Mouse (Mus musculus) olfactory bulb, adult 2 months (tissue): ENCODE measurements around the gene Fads3. TPM values are rescaled to one million over a fixed set of nuclear protein-coding genes. Genes with fewer than 3 reads are reported as not detected.
A peak's percentile ranks its signal among the peaks of the same experiment; 100 is the strongest.

Experiments used
- H3K27ac ChIP-seq: fragments of 200-500 bp; 2 replicates; pipeline ENCODE4 v1.5.1; 2012; ENCODE audit warnings: low read depth, low read length; ENCODE audit not compliant: insufficient read depth
- H3K4me1 ChIP-seq: fragments of 200-500 bp; 2 replicates; pipeline ENCODE4 v1.6.1; 2012; ENCODE audit warnings: low read length; ENCODE audit not compliant: control insufficient read depth, insufficient read depth
- H3K4me3 ChIP-seq: fragments of 200-500 bp; 2 replicates; pipeline ENCODE4 v1.5.1; 2012; ENCODE audit warnings: mild to moderate bottlenecking, low read depth, low read length, moderate library complexity; ENCODE audit not compliant: insufficient read depth
- CTCF ChIP-seq: fragments of 200-500 bp; IDR thresholded peaks from 2 replicates; pipeline ENCODE4 v1.5.1; 2012; ENCODE audit warnings: low read depth, mild to moderate bottlenecking, low read length, moderate library complexity; ENCODE audit not compliant: insufficient read depth
- POLR2A ChIP-seq: fragments of 200-500 bp; IDR thresholded peaks from 2 replicates; pipeline ENCODE4 v1.6.1; 2012; ENCODE audit warnings: mild to moderate bottlenecking, low read depth, low read length, moderate library complexity; ENCODE audit not compliant: insufficient read depth
- WGBS: fragments of 180-500 bp; shearing (Covaris S2); methylation state at CpG from one replicate; pipeline ENCODE4 v1.1.7; 2018; 5-methylcytosine and 5-hydroxymethylcytosine counted together
- polyA plus RNA-seq: library from polyadenylated mRNA; stranded (reverse); fragments of >200 nt; gene quantifications from 2 replicates; pipeline ENCODE4 v1.2.4, GENCODE M21; 2012; ENCODE audit warnings: low replicate concordance; ENCODE audit not compliant: missing spikeins, insufficient read depth, insufficient read length

Gene Fads3
- polyA plus RNA-seq, 1 experiment: not detected

GRCm38 (mm10) chr19:10034785-10035447 is 6.5 kb upstream of the Fads3 start:
- 57% methylated on average over 8 of the region's 8 CpGs for WGBS
- Histone ChIP-seq H3K4me3 (no peak overlapping the region), H3K27ac (no peak overlapping the region), H3K4me1 (peaks cover 7% of the 10 kb centered on the region; the same call in 1 of the 2 replicates)
- TF ChIP-seq CTCF: peak; percentile 54; the same call in 1 of the 2 replicates
- TF ChIP-seq POLR2A: no peak

DNA sequence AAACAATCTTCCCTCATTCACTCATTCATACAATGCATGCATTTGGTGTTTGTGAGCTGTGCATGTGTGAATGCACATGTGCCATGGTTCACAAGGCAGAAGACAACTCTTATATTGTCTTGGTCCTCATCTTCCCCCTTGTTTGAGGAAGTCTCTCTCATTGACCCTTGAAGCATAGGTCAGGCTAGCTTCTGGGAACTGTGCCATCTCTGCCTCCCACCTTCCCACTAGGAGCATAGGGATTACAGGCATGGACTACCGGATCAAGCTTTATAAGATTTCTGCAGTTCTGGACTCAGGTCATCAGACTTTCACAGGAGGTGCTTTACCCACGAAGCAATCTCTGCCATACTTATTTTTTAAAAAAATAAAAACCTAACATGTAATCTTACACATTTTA is 3.8 kb upstream of the Fads3 start:
- Histone ChIP-seq H3K27ac (no peak overlapping the region), H3K4me3 (no peak overlapping the region), H3K4me1 (peaks cover 17% of the 10 kb centered on the region)
- WGBS: 65% methylated on average over 2 of the region's 2 CpGs
- TF ChIP-seq CTCF (no peak), POLR2A (no peak)

GRCm38 (mm10) chr19:10038364-10038763 is 3.0 kb upstream of the Fads3 start:
- H3K4me1 ChIP-seq: peaks cover 18% of the 10 kb centered on the region
- 75% methylated on average over 3 of the region's 3 CpGs for WGBS
- TF ChIP-seq POLR2A: no peak
- no peak for TF ChIP-seq CTCF
- no peak overlapping the region for H3K27ac ChIP-seq
- H3K4me3 ChIP-seq: no peak overlapping the region

DNA sequence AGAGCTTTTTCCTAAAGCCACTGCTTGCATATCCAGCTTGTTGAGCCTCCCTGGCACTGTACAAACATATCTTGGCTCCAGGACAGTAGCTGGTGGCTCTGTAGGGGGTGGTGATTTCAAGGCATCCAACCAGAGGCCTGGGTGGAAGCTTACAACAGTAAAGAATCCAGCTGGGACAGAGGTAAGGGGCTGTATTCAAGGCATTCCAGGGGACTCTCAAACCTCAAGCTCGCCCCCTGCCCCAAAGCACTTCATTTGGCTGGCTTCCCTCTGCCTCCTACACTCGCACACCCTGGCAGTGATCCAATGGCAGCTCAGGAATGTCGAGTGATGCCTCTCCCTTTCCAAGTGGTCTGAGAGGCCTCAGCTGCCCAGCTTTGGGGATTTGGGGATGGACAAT is 2.5 kb upstream of the Fads3 start:
- H3K4me1 ChIP-seq: peaks cover 18% of the 10 kb centered on the region
- no peak overlapping the region for H3K4me3 ChIP-seq
- WGBS: 32% methylated on average over 3 of the region's 3 CpGs
- TF ChIP-seq POLR2A: no peak
- no peak for TF ChIP-seq CTCF
- H3K27ac ChIP-seq: no peak overlapping the region

DNA sequence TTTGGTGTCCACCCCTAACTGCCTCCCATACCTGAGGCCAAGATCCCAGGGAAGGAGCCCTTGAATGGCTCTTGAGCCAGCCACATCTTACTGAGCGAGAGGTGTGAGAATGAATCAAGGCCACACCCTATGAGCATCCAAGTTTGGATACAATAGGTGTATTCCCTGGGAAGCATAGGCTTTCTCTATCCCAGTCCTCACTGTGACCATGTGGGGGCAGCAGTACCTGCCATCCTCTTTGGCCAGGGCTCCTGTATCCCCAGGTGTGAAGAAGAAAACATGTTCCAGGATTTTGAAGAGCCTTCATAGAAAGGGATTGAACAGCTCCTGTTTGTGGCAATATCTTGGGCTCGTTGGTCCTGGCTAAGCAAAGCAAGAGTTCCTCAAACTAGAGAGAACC is 1.8 kb upstream of the Fads3 start:
- TF ChIP-seq POLR2A (no peak), CTCF (no peak)
- H3K27ac ChIP-seq: no peak overlapping the region
- WGBS: 98% methylated on average over 2 of the region's 2 CpGs
- no peak overlapping the region for H3K4me3 ChIP-seq
- H3K4me1 ChIP-seq: peaks cover 18% of the 10 kb centered on the region

GRCm38 (mm10) chr19:10040866-10041387 is 442 bp upstream of the Fads3 start:
- Histone ChIP-seq H3K4me3 (peak overlapping the region; percentile 76), H3K27ac (no peak overlapping the region), H3K4me1 (peaks cover 18% of the 10 kb centered on the region)
- TF ChIP-seq POLR2A (no peak), CTCF (no peak)
- 21% methylated on average over 18 of the region's 20 CpGs for WGBS

DNA sequence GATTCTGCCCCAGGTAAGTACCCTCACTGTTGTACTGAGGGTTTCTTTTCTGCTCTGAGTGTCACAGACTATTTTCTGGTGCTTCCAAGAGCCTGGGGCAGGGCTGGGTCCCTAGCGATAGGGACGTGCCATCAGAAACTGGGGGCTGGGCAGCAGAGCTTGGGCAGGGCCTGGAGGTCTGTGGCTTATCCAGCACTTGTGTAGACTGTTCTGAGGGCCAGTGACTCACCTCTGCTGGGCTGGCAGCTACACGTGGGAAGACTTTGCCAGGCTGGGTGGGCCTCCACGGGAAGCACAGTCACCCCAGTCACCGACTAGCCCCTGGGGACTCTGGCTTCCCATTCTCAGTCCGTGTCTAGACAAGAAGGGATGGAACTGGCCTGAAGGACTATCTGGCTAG is 863 bp downstream of the Fads3 start:
- H3K4me3 ChIP-seq: peak overlapping the region; percentile 76
- H3K4me1 ChIP-seq: peaks cover 18% of the 10 kb centered on the region
- WGBS: 41% methylated on average over 6 of the region's 6 CpGs
- TF ChIP-seq POLR2A: no peak
- no peak for TF ChIP-seq CTCF
- H3K27ac ChIP-seq: no peak overlapping the region

DNA sequence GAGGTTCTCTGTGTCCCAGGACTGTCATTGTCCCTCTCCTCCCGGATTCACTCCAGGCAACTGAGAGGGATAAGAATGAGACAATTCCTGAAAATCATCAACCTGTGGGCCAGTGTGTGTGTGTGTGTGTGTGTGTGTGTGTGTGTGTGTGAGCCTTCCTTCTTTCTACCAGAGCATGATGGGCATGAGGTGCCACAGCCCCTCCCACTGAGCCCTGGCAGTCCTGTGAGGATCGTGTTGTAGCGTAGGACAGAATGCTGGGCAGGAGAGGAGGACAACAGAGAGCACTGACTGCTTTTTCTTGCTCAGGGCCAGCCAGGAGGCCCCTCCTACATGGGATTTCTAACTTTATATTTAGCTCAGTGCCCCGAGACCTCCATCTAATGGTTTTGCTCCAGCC is 1.4 kb downstream of the Fads3 start:
- no peak overlapping the region for H3K27ac ChIP-seq
- 86% methylated on average over 4 of the region's 4 CpGs for WGBS
- peaks cover 18% of the 10 kb centered on the region for H3K4me1 ChIP-seq
- TF ChIP-seq POLR2A (no peak), CTCF (no peak)
- H3K4me3 ChIP-seq: no peak overlapping the region

- no peak for TF ChIP-seq CTCF
- no peak for TF ChIP-seq POLR2A
- Histone ChIP-seq H3K27ac (no peak overlapping the region), H3K4me3 (no peak overlapping the region), H3K4me1 (peaks cover 18% of the 10 kb centered on the region)
Measured at GRCm38 (mm10) chr19:10043643-10044042, 2.3 kb downstream of the Fads3 start.
